Mouse (Mus musculus): ENCODE data around the gene Gm12216. TPM values are rescaled to one million over a fixed set of nuclear protein-coding genes. Genes with fewer than 3 reads are reported as not detected.

Gm12216 gene
- polyA plus RNA-seq, 1 experiment = 3.7 TPM

DNA sequence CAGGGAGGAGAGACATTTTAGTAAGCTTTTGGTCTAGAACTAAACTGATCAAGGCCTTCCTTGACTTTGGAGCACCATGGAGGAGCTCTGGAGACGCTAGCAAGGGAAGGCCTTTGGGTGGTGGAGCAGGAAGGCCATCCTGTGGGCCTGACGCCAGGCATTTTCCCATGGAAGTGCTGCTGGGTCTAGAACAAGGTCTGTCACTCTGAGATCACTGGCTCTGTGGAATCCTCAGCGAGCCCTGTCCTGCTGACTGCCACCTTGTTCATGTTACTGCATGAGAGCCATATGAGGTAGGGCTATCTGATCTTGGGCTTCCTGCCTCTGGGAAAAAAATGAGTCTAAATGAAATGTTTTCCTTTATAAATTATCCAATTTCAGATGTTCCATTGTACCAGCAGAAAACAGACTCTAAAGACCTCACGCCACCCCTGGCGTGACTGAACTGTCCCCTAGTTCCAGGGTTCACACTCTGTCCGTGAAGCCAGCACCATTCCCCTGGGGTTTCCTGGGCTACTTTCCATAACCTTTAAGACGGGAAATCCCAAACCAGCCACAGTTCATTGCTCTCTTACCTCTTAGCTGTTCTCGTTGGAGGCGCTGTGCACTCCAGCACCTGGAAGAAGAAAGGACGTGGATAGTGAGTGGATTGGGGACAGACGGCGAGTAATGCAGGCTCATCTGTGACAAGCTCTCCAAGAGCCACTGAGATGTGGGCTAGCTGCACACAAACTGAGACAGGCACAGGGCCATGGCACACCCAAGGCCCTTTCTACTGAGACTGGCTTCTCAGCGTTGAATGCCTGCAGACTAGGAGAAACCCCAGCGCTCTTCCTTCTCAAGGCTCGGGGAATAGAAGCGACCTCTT lies 45.8 kb downstream of the Gm12216 start:
- Histone ChIP-seq H3K27ac (ENCODE audit: insufficient read depth, low read length) (no peak overlapping the region), H3K4me3 (ENCODE audit: insufficient read depth, low read length) (no peak overlapping the region), H3K4me1 (ENCODE audit: control insufficient read depth, insufficient read depth, low read length) (no peaks in the 10 kb centered on the region)
- TF ChIP-seq POLR2A (IDR thresholded peaks at IDR 0.05; ENCODE audit: extremely low read depth, insufficient read depth, low read length) (no peak), CTCF (IDR thresholded peaks at IDR 0.05; ENCODE audit: extremely low read depth, insufficient read depth, low read length) (no peak)

DNA sequence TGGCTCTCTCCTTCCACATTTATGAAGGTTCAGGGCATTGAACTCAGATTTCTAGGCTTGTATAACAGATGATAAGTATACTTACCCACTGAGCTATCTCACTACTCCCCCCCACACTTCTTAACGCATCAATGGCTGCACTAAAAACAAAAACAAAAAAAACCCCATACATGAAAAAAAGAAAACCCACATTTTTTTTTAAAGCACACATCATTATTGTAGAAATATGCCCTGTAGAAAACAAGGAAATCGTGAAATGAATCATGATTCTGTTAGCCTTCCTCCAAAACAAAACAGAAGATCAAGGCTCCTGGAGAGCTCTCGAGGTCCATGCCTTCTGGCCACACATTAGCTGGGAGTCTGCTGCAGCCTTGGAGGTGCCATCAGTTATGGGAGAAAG lies 47.7 kb downstream of the Gm12216 start:
- TF ChIP-seq POLR2A (IDR thresholded peaks at IDR 0.05; ENCODE audit: extremely low read depth, insufficient read depth, low read length) (no peak), CTCF (IDR thresholded peaks at IDR 0.05; ENCODE audit: extremely low read depth, insufficient read depth, low read length) (no peak)
- Histone ChIP-seq H3K27ac (ENCODE audit: insufficient read depth, low read length) (no peak overlapping the region), H3K4me3 (ENCODE audit: insufficient read depth, low read length) (no peak overlapping the region), H3K4me1 (ENCODE audit: control insufficient read depth, insufficient read depth, low read length) (no peaks in the 10 kb centered on the region)

DNA sequence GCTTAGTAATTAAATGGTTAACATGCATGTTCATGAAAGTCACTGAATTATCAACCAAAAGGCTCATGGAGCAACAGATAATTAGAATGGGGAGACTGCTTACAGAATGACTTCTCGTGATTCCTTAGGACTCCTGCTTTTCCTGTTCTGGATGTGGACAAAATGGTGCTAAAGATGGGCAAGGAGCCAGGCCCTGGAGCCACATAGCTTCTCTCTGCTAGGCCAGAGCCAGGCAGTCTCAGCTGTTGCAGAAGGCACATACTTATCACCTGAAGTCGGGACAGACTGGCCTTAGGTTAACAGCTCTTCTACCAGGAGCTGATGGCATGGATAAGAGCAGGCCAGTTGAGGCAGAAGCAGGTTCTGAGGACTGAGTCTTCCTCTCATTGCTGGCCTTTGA lies 48.3 kb downstream of the Gm12216 start:
- TF ChIP-seq POLR2A (IDR thresholded peaks at IDR 0.05; ENCODE audit: extremely low read depth, insufficient read depth, low read length) = no peak
- Histone ChIP-seq H3K27ac (ENCODE audit: insufficient read depth, low read length) (no peak overlapping the region), H3K4me1 (ENCODE audit: control insufficient read depth, insufficient read depth, low read length) (no peaks in the 10 kb centered on the region), H3K4me3 (ENCODE audit: insufficient read depth, low read length) (no peak overlapping the region)

DNA sequence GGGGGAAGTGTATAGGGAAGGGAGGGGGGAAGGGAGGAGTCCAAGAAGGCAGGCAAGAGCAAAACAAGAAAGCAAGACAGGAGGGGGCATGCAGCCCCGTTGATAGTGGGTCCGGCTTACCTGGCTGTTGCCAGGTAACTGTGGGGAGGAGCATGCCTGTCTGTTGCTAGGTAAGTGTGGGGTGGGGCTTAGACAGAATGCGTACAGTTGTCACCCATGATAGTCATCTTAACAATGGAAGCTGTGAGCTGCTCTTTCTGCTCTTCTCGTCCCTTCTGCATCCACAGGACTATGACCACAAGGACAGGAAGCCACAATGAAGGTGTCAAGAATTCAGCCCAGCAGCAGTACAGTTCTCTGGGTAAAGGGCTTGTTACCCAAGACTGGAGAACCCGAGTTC lies 48.9 kb downstream of the Gm12216 start:
- Histone ChIP-seq H3K4me3 (ENCODE audit: insufficient read depth, low read length) (no peak overlapping the region), H3K4me1 (ENCODE audit: control insufficient read depth, insufficient read depth, low read length) (no peaks in the 10 kb centered on the region), H3K27ac (ENCODE audit: insufficient read depth, low read length) (no peak overlapping the region)
- TF ChIP-seq CTCF (IDR thresholded peaks at IDR 0.05; ENCODE audit: extremely low read depth, insufficient read depth, low read length) (no peak), POLR2A (IDR thresholded peaks at IDR 0.05; ENCODE audit: extremely low read depth, insufficient read depth, low read length) (no peak)

DNA sequence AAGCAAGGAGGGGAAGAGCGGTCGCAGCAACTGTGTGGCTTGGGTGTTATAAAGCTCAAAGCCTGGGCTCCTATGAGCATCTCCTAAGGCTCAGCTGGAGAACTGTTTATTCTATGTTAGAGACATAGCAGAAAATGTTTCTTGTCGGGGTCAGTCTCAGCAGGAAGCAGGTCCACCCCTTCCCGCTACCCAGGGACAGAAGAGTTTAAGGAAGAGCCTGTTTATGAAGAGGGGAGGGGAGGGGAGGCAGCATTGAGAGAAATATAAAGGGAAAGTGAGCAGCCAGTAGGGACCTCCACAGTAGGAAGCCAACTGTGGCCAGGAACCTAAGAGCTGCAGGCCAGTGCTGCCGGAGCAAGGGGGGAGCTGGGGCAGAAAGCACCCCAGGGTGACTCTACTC lies 49.7 kb downstream of the Gm12216 start:
- Histone ChIP-seq H3K27ac (ENCODE audit: insufficient read depth, low read length) (no peak overlapping the region), H3K4me1 (ENCODE audit: control insufficient read depth, insufficient read depth, low read length) (no peaks in the 10 kb centered on the region), H3K4me3 (ENCODE audit: insufficient read depth, low read length) (no peak overlapping the region)
- no peak for TF ChIP-seq POLR2A (IDR thresholded peaks at IDR 0.05; ENCODE audit: extremely low read depth, insufficient read depth, low read length)
- TF ChIP-seq CTCF (IDR thresholded peaks at IDR 0.05; ENCODE audit: extremely low read depth, insufficient read depth, low read length) = no peak

DNA sequence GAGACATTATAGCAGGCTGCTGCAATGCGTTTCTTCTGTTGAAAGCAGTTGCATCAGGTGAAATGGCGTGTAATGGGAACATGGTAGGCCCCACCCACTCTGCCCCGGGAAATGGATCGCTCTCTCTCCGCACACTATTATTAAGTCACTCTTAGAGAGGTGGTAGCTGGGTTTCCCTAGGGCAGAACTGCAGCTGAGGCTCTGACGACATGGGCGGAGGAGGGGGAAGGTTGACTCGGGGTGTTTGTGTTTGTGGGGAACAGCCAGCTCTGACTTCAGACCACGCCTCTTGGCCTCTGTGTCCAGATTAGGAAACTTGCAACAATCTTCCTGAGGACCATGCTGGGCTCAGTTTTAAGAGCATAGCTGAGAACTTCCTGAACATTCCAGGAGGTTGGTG lies 53.3 kb downstream of the Gm12216 start:
- no peak overlapping the region for H3K4me3 ChIP-seq (ENCODE audit: insufficient read depth, low read length)
- TF ChIP-seq POLR2A (IDR thresholded peaks at IDR 0.05; ENCODE audit: extremely low read depth, insufficient read depth, low read length) (no peak), CTCF (IDR thresholded peaks at IDR 0.05; ENCODE audit: extremely low read depth, insufficient read depth, low read length) (no peak)
- H3K4me1 ChIP-seq (ENCODE audit: control insufficient read depth, insufficient read depth, low read length) = no peaks in the 10 kb centered on the region
- no peak overlapping the region for H3K27ac ChIP-seq (ENCODE audit: insufficient read depth, low read length)

DNA sequence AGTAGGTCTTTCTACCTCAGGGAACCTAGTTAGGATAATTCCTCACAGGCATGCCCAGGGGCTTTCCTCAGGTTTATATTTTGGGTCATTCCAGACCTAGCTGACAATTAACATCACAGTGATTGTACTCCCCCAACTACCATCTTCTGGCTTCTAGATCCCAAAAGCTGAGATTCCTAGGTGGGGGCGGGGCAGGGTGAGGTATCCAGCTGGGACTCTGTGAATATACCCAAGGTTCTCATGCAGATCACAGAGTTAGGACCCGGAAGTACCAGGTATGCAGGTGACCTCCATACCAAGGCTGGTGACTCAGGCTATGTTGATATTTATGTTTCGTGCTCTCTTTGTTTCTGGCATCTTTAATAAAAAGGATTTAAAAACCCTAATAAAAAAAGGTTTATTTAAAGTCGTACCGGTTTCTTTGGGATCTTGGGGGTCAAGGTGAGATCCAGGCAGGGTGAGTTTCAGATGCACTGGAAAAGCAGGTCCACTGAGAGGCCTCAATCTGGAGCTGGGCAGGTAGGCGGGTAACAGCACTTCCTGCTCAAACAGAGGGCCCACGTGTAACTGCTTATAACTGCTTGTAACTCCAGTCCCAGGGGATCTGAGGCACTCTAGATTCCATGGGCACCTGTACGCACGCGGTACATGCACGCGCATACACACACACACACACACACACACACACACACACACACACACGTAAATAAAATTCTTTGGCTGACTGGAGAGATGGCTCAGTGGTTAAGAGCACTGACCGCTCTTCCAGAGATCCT lies 54.3 kb downstream of the Gm12216 start:
- Histone ChIP-seq H3K4me3 (ENCODE audit: insufficient read depth, low read length) (no peak overlapping the region), H3K27ac (ENCODE audit: insufficient read depth, low read length) (no peak overlapping the region), H3K4me1 (ENCODE audit: control insufficient read depth, insufficient read depth, low read length) (no peaks in the 10 kb centered on the region)
- TF ChIP-seq CTCF (IDR thresholded peaks at IDR 0.05; ENCODE audit: extremely low read depth, insufficient read depth, low read length) (no peak), POLR2A (IDR thresholded peaks at IDR 0.05; ENCODE audit: extremely low read depth, insufficient read depth, low read length) (no peak)

DNA sequence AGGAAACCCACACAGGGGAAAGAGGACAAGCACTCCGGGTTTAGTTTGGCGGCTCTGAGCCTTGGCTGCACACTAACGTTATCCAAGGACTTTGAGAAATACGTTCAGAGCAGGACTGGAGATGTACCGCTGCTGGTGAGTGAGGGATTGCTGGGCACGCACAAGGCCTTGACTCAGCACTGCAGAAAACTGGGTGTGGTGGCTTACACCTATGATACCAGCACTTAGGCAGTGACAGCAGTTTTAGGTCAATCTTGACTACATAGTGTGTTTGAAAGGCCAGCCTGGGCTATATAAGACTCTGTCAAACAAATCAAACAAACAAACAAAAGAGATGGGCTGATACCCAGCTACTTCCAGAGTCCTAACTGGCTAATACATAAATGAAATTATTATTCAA lies 55.6 kb downstream of the Gm12216 start:
- Histone ChIP-seq H3K27ac (ENCODE audit: insufficient read depth, low read length) (no peak overlapping the region), H3K4me3 (ENCODE audit: insufficient read depth, low read length) (no peak overlapping the region), H3K4me1 (ENCODE audit: control insufficient read depth, insufficient read depth, low read length) (no peaks in the 10 kb centered on the region)
- TF ChIP-seq CTCF (IDR thresholded peaks at IDR 0.05; ENCODE audit: extremely low read depth, insufficient read depth, low read length) (no peak), POLR2A (IDR thresholded peaks at IDR 0.05; ENCODE audit: extremely low read depth, insufficient read depth, low read length) (no peak)

DNA sequence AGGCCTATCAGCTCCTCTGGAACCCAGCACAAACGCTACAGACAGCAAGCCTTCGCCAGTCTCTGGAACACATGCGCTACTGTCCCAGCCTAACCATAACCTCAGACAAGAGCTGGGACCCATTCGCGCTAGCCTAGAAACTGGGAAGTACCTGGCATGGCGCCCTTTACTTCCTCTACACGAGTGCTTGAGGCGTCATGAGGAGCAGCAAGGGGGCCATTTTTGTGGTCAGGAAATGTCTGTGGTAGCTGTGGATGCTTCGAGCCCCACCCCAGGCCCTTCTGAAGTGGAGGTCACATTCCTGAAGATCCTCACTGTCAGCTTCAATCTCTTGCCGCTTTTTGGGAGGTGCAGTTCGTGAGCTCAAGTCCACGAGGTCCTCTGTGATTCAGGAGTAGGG lies 56.0 kb downstream of the Gm12216 start:
- TF ChIP-seq CTCF (IDR thresholded peaks at IDR 0.05; ENCODE audit: extremely low read depth, insufficient read depth, low read length) (no peak), POLR2A (IDR thresholded peaks at IDR 0.05; ENCODE audit: extremely low read depth, insufficient read depth, low read length) (no peak)
- H3K27ac ChIP-seq (ENCODE audit: insufficient read depth, low read length) = no peak overlapping the region
- no peak overlapping the region for H3K4me3 ChIP-seq (ENCODE audit: insufficient read depth, low read length)
- no peaks in the 10 kb centered on the region for H3K4me1 ChIP-seq (ENCODE audit: control insufficient read depth, insufficient read depth, low read length)

DNA sequence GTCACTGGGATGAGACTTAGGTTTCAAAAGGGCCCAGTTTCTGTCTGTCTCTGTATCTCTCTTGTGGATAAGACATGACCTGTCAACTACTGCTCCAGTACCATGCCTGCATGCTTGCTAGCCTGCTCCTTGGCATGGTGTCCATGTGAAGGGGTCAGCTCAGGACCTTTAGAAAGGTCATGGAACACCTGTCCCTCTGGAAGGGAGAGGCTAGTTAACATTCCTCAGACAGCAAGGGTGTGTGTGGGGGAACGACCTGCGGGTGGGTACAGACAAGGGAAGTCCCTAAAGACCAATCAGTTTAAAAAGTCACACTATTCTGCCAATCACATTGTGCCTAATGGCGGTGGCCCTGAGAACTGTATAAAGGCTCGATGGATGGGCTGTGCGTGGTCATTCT lies 58.1 kb downstream of the Gm12216 start:
- TF ChIP-seq CTCF (IDR thresholded peaks at IDR 0.05; ENCODE audit: extremely low read depth, insufficient read depth, low read length) (no peak), POLR2A (IDR thresholded peaks at IDR 0.05; ENCODE audit: extremely low read depth, insufficient read depth, low read length) (no peak)
- no peak overlapping the region for H3K27ac ChIP-seq (ENCODE audit: insufficient read depth, low read length)

More for the DNA sequence above, 58.1 kb downstream of the Gm12216 start:
- 0 out of 2 replicates have a peak, but pooled peaks cover 1% of the 10 kb centered on the region for H3K4me1 ChIP-seq (ENCODE audit: control insufficient read depth, insufficient read depth, low read length)
- H3K4me3 ChIP-seq (ENCODE audit: insufficient read depth, low read length) = no peak overlapping the region
